Mouse (Mus musculus): ENCODE measurements around the gene Flvcr1. TPM values are rescaled to one million over a fixed set of nuclear protein-coding genes. Genes with fewer than 3 reads are reported as not detected.

The Flvcr1 gene
- total RNA-seq, 2 experiments from 2014 or later, result 9.2 to 11.7 TPM

GRCm38 (mm10) chr1:190989437-190990082 is 36.4 kb downstream of the Flvcr1 start:
- DNase-seq (ENCODE audit: low spot score in 2 of 2), result no peak

- no peak for DNase-seq (ENCODE audit: low spot score in 2 of 2)
Measured at GRCm38 (mm10) chr1:190981412-190981811, 44.5 kb downstream of the Flvcr1 start.

GRCm38 (mm10) chr1:190980470-190980869 is 45.5 kb downstream of the Flvcr1 start:
- DNase-seq (ENCODE audit: low spot score in 2 of 2), result no peak

- DNase-seq (ENCODE audit: low spot score in 2 of 2), result peak; percentile 81 to 92
Measured at GRCm38 (mm10) chr1:190979100-190979563, 46.8 kb downstream of the Flvcr1 start, which contains the start of gene Vash2. Vash2 (minus strand) TSS chr1:190979296.

- DNase-seq (ENCODE audit: low spot score in 2 of 2), result peak; percentile 33 to 54
Measured at GRCm38 (mm10) chr1:190978511-190979073, 47.4 kb downstream of the Flvcr1 start.

- DNase-seq (ENCODE audit: low spot score in 2 of 2), result peak in 1 of 2 experiments; percentile 33
Measured at GRCm38 (mm10) chr1:190978001-190978400, 48.0 kb downstream of the Flvcr1 start.

GRCm38 (mm10) chr1:190976887-190977573 is 48.9 kb downstream of the Flvcr1 start:
- no peak for DNase-seq (ENCODE audit: low spot score in 2 of 2)

GRCm38 (mm10) chr1:190974833-190975232 is 51.1 kb downstream of the Flvcr1 start:
- no peak for DNase-seq (ENCODE audit: low spot score in 2 of 2)

GRCm38 (mm10) chr1:190974191-190974590 is 51.8 kb downstream of the Flvcr1 start:
- no peak for DNase-seq (ENCODE audit: low spot score in 2 of 2)

- DNase-seq (ENCODE audit: low spot score in 2 of 2), result peak; percentile 47 to 73
Measured at GRCm38 (mm10) chr1:190972612-190973192, 53.3 kb downstream of the Flvcr1 start.

- DNase-seq (ENCODE audit: low spot score in 2 of 2), result no peak
Measured at GRCm38 (mm10) chr1:190971708-190972610, 54.0 kb downstream of the Flvcr1 start.

GRCm38 (mm10) chr1:190968010-190968409 is 57.9 kb downstream of the Flvcr1 start:
- no peak for DNase-seq (ENCODE audit: low spot score in 2 of 2)

- DNase-seq (ENCODE audit: low spot score in 2 of 2), result no peak
Measured at GRCm38 (mm10) chr1:190964992-190965780, 60.8 kb downstream of the Flvcr1 start.

- no peak for DNase-seq (ENCODE audit: low spot score in 2 of 2)
Measured at GRCm38 (mm10) chr1:190962760-190963159, 63.2 kb downstream of the Flvcr1 start.

- DNase-seq (ENCODE audit: low spot score in 2 of 2), result no peak
Measured at GRCm38 (mm10) chr1:190958821-190959220, 67.1 kb downstream of the Flvcr1 start.

Other genes with a start within 250 kb of the Flvcr1 start
- 10 to 100 TPM; 24.1 to 28.2 TPM for gene Rps6kc1, start 114.4 kb downstream of the Flvcr1 start, total RNA-seq (2021)
- gene Angel2, start 101.0 kb downstream of the Flvcr1 start, total RNA-seq (2021), result 10 to 100 TPM; 30.0 to 41.6 TPM
- gene Vash2, start 46.9 kb downstream of the Flvcr1 start, total RNA-seq (2021), result 10 to 100 TPM; 41.2 to 43.6 TPM
- gene Spata45, start 10.5 kb upstream of the Flvcr1 start, total RNA-seq (2021), result not detected
- gene Tatdn3, start 36.8 kb upstream of the Flvcr1 start, total RNA-seq (2021), result 10 to 100 TPM; 21.4 to 23.1 TPM
- 1 to 10 TPM; 3.9 to 4.5 TPM for gene Nsl1, start 36.9 kb upstream of the Flvcr1 start, total RNA-seq (2021)
- 1 to 10 TPM in 1 of 2 experiments, under 1 TPM in 1; 0.47 to 2.7 TPM for gene Batf3, start 71.7 kb upstream of the Flvcr1 start, total RNA-seq (2021)
- not detected for gene Fam71a, start 138.7 kb upstream of the Flvcr1 start, total RNA-seq (2021)
- gene Atf3, start 191.9 kb upstream of the Flvcr1 start, total RNA-seq (2021), result 10 to 100 TPM in 1 of 2 experiments, 1 to 10 TPM in 1; 9.7 to 13.9 TPM

Data from gastrocnemius, postnatal 4 days (tissue).